Mouse (Mus musculus) hindbrain, postnatal 0 days (tissue): ENCODE measurements around the gene Pam. TPM values are rescaled to one million over a fixed set of nuclear protein-coding genes. Genes with fewer than 3 reads are reported as not detected.
"Not testable (repeated sequence)": the region's sequence is repeated elsewhere in the genome, so short reads cannot be mapped to it uniquely, and the experiment has no call there.

Source experiments
- ATAC-seq: fragments of 200-750 bp; cut with Nextera tagmentation; 2 replicates; pipeline ENCODE4 v1.8.0; 2017; ENCODE audit warnings: mild to moderate bottlenecking, moderate TSS enrichment, moderate library complexity
- DNase-seq: peaks from one replicate; pipeline ENCODE4 v3.0.0-alpha.2; 2015; ENCODE audit warnings: low spot score
- H3K27ac ChIP-seq: fragments of 300-500 bp; sonication (generic); 2 replicates; pipeline ENCODE4 v1.5.1; 2014; ENCODE audit warnings: mild to moderate bottlenecking
- H3K27me3 ChIP-seq: fragments of 300-500 bp; sonication (generic); 2 replicates; pipeline ENCODE4 v1.6.1; 2014; ENCODE audit warnings: low read length, mixed read lengths; ENCODE audit not compliant: insufficient read depth
- H3K36me3 ChIP-seq: fragments of 300-500 bp; sonication (generic); 2 replicates; pipeline ENCODE4 v1.6.1; 2014; ENCODE audit warnings: low read length, mixed read lengths; ENCODE audit not compliant: insufficient read depth
- H3K4me1 ChIP-seq: fragments of 300-500 bp; sonication (generic); 2 replicates; pipeline ENCODE4 v1.6.1; 2014; ENCODE audit warnings: antibody characterized with exemption, low read length, mixed read lengths; ENCODE audit not compliant: insufficient read depth
- H3K4me2 ChIP-seq: fragments of 300-500 bp; sonication (generic); 2 replicates; pipeline ENCODE4 v1.6.1; 2014; ENCODE audit warnings: low read depth, mild to moderate bottlenecking, low read length, moderate library complexity, mixed read lengths
- H3K4me3 ChIP-seq: fragments of 300-500 bp; sonication (generic); 2 replicates; pipeline ENCODE4 v1.5.1; 2014; ENCODE audit warnings: low read length
- H3K9ac ChIP-seq: fragments of 300-500 bp; sonication (generic); replicated peaks from 2 replicates; pipeline ENCODE4 v1.6.1; 2014; ENCODE audit warnings: mild to moderate bottlenecking, low read length, moderate library complexity, mixed read lengths
- H3K9me3 ChIP-seq: fragments of 300-500 bp; sonication (generic); 2 replicates; pipeline ENCODE4 v1.6.1; 2016; ENCODE audit warnings: low read length, mixed read lengths
- CTCF ChIP-seq: IDR thresholded peaks from 2 replicates; pipeline ENCODE4 v1.5.1; 2016; ENCODE audit warnings: antibody characterized with exemption, control low read depth, low read depth
- WGBS: fragments of 180-500 bp; shearing (Covaris S2); extraction: QIAGEN DNeasy Blood & Tissue Kit; methylation state at CpG from one replicate; pipeline ENCODE4 v1.1.7; 2014; 5-methylcytosine and 5-hydroxymethylcytosine counted together
- polyA plus RNA-seq: library from polyadenylated mRNA; unstranded; fragments of >200 nt; fragmentation: Nextera tagmentation; extraction: Ambion mirVana; gene quantifications from 2 replicates; pipeline ENCODE4 v1.2.1, GENCODE M21; 2015
- total RNA-seq: library from RNA; depleted of rRNA; stranded (reverse); fragments of >200 nt; gene quantifications from 2 replicates; pipeline ENCODE4 v1.2.3, GENCODE M21; 2014

Pam gene
- total and polyA plus RNA-seq, 2 experiments from 2014 or later, result 40.8 to 76.8 TPM

DNA sequence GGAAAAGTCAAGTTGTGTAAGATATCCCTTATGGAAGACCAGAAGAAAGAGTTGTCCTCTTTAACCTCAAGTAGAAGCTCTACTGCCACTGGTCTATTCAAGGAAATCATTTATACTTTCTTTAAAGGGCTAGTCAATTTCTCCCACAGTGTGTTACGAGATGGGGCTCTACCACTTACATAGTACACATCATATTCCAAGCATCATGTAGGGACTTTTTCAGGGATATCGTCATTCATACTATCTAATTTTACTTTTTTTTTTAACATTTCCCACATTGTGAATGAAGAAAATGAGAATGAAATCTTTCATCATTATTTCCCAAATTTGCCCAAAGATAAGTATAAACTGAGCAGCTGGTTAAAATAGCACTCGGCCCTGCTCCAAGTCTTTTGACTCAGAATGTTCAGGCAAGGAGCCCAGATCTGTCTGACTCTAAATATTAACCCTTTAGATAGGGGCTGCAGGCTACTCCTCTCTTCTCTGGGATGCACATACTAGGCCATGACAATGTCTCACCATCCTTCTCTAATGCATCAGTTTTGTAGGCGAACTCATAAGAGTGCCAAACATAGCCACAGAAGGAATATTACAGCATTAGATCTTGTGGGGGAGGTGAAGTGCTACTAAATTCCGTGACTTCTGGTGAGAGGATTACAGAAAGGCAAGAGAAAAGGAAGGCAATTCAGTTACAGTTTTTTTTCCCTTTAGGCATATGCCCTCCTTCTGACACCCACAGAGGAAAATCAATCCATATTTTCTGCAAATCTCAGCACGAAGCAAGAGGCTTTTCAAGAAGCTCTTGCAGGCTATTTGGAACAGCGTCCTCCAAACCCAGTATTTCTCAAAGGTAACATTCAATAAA lies 92.7 kb downstream of the Pam start:
- H3K4me1 ChIP-seq, result peaks cover 5% of the 10 kb centered on the region
- no peak overlapping the region for H3K4me3 ChIP-seq
- peak overlapping the region; percentile 21; the same call in 1 of the 2 replicates for H3K4me2 ChIP-seq
- TF ChIP-seq CTCF, result no peak
- H3K9ac ChIP-seq, result no peak overlapping the region
- DNase-seq (peak; percentile 71), ATAC-seq (peak; percentile 86)
- WGBS, result 36% methylated on average over 7 of the region's 7 CpGs
- H3K27me3 ChIP-seq, result no peaks in the 10 kb centered on the region
- no peaks in the 10 kb centered on the region for H3K9me3 ChIP-seq
- no peaks in the 10 kb centered on the region for H3K36me3 ChIP-seq
- H3K27ac ChIP-seq, result peak overlapping the region; percentile 41; the same call in 1 of the 2 replicates

DNA sequence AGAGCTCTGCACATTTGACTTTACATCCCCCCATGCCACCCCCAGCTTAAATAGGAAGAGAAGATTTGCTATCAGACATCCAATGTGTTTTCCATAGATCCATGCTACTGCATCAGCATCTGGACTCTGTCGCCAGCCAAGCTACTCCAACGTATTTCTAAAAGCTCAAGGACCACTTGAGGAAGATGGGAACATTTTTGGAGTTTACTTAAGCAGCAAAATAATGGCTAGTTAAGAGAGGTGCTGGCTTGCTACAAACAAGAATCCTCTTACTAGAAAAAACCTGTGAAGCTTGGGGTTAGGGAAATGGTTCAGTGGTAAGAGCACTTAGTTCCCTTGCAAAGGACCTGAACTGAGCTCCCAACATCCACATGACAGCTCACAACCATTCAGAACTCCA lies 96.0 kb downstream of the Pam start:
- WGBS, result 90% methylated on average over 2 of the region's 2 CpGs

DNA sequence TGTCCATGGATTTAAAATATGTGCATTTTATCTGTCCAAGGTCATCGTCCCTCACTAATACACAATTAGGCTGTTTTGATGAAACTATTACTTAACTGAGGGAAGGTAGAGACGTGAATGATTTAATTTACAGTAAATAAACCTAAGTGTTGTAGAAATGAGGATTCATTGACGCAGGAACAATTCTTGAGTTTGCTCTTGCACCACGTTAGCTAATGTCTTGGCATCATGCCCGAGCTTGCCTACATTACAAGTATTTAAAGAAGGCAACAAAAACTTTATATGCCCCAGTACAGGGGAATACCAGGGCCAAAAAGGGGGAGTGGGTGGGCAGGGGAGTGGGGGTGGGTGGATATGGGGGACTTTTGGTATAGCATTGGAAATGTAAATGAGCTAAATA lies 96.5 kb downstream of the Pam start:
- not testable (repeated sequence) for H3K9me3 ChIP-seq, H3K4me2 ChIP-seq, H3K27me3 ChIP-seq, ATAC-seq, H3K4me1 ChIP-seq, H3K9ac ChIP-seq, H3K4me3 ChIP-seq, H3K36me3 ChIP-seq, H3K27ac ChIP-seq
- peak; percentile 38 for DNase-seq
- WGBS, result 55% methylated on average over 5 of the region's 5 CpGs

More for the DNA sequence above, 96.0 kb downstream of the Pam start:
- no peak for ATAC-seq
- Histone ChIP-seq H3K27ac (no peak overlapping the region), H3K4me3 (no peak overlapping the region), H3K9ac (no peak overlapping the region), H3K36me3 (no peaks in the 10 kb centered on the region), H3K4me1 (peaks cover 5% of the 10 kb centered on the region; the same call in 1 of the 2 replicates), H3K27me3 (no peaks in the 10 kb centered on the region), H3K9me3 (no peaks in the 10 kb centered on the region), H3K4me2 (no peak overlapping the region)
- no peak for DNase-seq
- TF ChIP-seq CTCF, result no peak

DNA sequence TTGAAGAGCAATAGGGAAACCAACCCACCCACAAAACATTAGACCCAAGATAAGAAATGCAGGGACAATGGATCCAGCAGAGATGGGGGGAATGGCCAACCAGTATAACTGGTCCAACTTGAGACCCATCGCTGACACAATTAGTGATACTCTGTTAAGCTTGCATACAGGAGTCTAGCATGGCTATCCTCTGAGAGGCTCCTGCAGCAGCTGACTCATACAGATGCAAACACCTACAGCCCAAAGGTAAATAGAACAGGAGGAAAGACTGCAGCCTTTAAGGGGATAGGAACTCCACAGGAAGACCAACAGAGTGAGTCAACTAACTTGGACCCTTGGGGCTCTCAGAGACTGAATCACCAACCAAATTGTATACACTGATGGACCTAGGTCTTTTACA lies 98.4 kb downstream of the Pam start:
- Histone ChIP-seq H3K36me3 (no peaks in the 10 kb centered on the region), H3K9me3 (no peaks in the 10 kb centered on the region), H3K4me2 (no peak overlapping the region), H3K9ac (no peak overlapping the region), H3K4me1 (no peaks in the 10 kb centered on the region), H3K4me3 (no peak overlapping the region), H3K27me3 (no peaks in the 10 kb centered on the region), H3K27ac (no peak overlapping the region)
- DNase-seq (no peak), ATAC-seq (no peak)
- TF ChIP-seq CTCF, result no peak
- WGBS, result 96% methylated on average over 1 of the region's 1 CpGs

DNA sequence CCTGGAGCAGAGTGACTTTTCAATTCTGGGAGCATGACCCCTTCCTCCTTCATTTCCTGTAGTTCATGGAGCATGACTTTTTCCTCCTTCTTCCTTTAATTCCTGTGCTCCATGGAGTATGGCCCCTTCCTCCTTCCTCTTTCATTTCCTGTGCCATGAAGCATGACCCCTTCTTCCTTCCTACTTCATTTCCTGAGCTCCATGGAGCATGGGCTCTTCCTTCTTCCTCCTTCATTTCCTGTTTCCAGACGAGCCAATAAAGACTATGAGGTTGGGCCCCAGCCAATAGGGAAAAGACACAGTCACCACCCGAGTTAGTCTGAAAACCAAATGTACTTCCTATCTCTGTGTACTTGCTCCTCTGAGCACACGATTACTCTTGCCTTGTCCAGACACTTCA lies 103.5 kb downstream of the Pam start:
- WGBS, result 77% methylated on average over 3 of the region's 3 CpGs

DNA sequence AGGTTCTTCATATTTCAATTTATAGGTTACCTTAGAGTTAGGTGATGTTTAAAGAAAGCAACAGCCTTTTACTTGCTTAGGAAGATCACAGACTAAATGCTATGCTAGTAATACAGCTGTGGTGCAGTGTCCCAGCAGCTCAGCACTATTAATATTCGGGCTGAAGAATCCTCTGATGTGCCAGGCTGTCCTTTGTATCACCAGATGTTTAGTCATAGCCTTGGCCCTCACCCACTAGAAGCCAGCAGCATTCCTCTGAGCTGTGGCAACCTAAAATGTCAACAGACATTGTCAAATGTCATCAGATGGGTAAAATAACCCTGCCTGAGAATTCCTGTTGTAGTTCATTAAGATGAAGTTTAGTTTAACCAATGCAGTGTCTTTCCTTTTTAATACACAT lies 112.3 kb downstream of the Pam start:
- no peak for TF ChIP-seq CTCF
- Histone ChIP-seq H3K4me3 (no peak overlapping the region), H3K36me3 (no peaks in the 10 kb centered on the region), H3K27me3 (no peaks in the 10 kb centered on the region), H3K4me1 (no peaks in the 10 kb centered on the region), H3K4me2 (no peak overlapping the region), H3K9me3 (no peaks in the 10 kb centered on the region), H3K27ac (no peak overlapping the region), H3K9ac (no peak overlapping the region)
- ATAC-seq (no peak), DNase-seq (no peak)
- 76% methylated on average over 1 of the region's 1 CpGs for WGBS

More for the DNA sequence above, 103.5 kb downstream of the Pam start:
- TF ChIP-seq CTCF, result no peak
- H3K4me1 ChIP-seq, result no peaks in the 10 kb centered on the region
- no peak for DNase-seq
- H3K27ac ChIP-seq, result no peak overlapping the region
- H3K27me3 ChIP-seq, result no peaks in the 10 kb centered on the region
- no peak overlapping the region for H3K9ac ChIP-seq
- H3K4me3 ChIP-seq, result no peak overlapping the region
- no peaks in the 10 kb centered on the region for H3K9me3 ChIP-seq
- H3K4me2 ChIP-seq, result no peak overlapping the region
- H3K36me3 ChIP-seq, result no peaks in the 10 kb centered on the region
- ATAC-seq, result no peak

DNA sequence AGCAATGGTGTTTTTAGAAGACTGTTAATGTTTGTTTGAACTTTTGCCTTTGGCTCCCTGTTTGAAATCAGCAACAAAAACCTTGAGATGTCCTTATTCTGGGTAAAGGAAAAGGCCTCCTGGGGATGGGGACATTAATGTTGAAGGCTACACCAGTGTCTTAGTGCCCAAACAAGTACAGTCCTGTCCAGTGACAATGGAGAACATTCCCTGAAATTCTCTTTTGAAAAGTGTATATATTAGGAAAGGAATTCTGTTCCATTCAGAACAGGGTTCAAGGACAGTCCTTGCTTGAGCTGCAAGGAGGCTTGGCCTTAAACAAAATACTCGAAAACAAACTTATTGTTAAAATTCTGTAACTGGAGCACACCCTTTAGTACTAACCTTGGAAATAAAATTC lies 116.0 kb downstream of the Pam start:
- Histone ChIP-seq H3K9me3 (no peaks in the 10 kb centered on the region), H3K9ac (no peak overlapping the region), H3K4me1 (no peaks in the 10 kb centered on the region), H3K27ac (no peak overlapping the region), H3K4me3 (no peak overlapping the region), H3K4me2 (no peak overlapping the region), H3K27me3 (no peaks in the 10 kb centered on the region), H3K36me3 (no peaks in the 10 kb centered on the region)
- 93% methylated on average over 1 of the region's 1 CpGs for WGBS
- TF ChIP-seq CTCF, result no peak
- no peak for DNase-seq
- ATAC-seq, result no peak
